Comparison of ENCODE assay signal across 27 mouse cellular contexts in the genomic region with DNA sequence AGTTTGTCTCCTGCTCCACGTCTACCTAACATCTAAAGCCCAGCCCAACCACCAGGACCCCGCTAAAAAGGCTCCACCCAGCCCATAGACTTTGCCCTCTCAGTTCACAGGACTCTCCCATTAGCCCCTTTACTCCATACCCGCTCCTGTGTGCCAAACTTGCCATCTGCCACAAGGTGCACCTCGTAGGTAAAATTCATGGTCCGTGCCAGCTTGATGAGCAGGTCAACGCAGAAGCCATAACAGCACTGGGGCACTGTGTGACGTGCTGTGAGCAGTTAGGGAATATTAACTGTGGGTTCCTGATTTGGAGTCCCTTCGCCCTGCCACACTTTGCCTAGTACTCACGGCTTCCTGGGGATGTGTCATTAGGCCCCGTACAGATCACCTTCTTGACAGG. TPM values are rescaled to one million over a fixed set of nuclear protein-coding genes. Genes with fewer than 3 reads are reported as not detected.
A peak's percentile ranks its signal among the peaks of the same experiment; 100 is the strongest.
DNase-seq lines count a peak whose midpoint lies in the region; ATAC-seq lines count a peak whose summit lies in the region.
"Had no signal": no experiment of that assay in that cellular context is flagged by ENCODE, and none has a peak within 500 bp of the region (broad histone marks: within the 10 kb centered on the region; RNA-seq: fewer than 3 reads in every experiment).

No protein-coding gene starts in this region.

- no peak overlapping the region for H3K9ac ChIP-seq in midbrain, embryonic 11.5 days (ENCODE audit: low read length)
- no peak overlapping the region for H3K9ac ChIP-seq in midbrain, embryonic 16.5 days (ENCODE audit: low read depth, low read length)
- H3K9ac ChIP-seq: forebrain, embryonic 13.5 days; hindbrain, embryonic 12.5 days; hindbrain, embryonic 15.5 days had no signal

- no peak overlapping the region for H3K27ac ChIP-seq in midbrain, embryonic 11.5 days (ENCODE audit: low read depth, low read length)
- H3K27ac ChIP-seq in midbrain, embryonic 16.5 days (ENCODE audit: low read length) = no peak overlapping the region
- H3K27ac ChIP-seq: forebrain, embryonic 10.5 days; forebrain, embryonic 13.5 days; heart, adult 2 months; heart, embryonic 10.5 days; hindbrain, embryonic 12.5 days; hindbrain, embryonic 15.5 days had no signal

- H3K36me3 ChIP-seq in midbrain, embryonic 11.5 days (ENCODE audit: control insufficient read depth, insufficient read depth, low read length) = no peaks in the 10 kb centered on the region
- peaks cover 41% of the 10 kb centered on the region for H3K36me3 ChIP-seq in midbrain, embryonic 16.5 days (ENCODE audit: control insufficient read depth, insufficient read depth, low read length)
- H3K36me3 ChIP-seq: forebrain, embryonic 10.5 days; heart, embryonic 10.5 days; hindbrain, embryonic 12.5 days had no signal

- peak; percentile 60 for DNase-seq in midbrain, embryonic 11.5 days (ENCODE audit: low spot score, missing footprints)
- peak; percentile 59 for DNase-seq in cerebellum, adult 8-10 months
- peak; percentile 55 to 68 for DNase-seq in cerebellum, postnatal 14 days
- DNase-seq in spleen, postnatal 4 days (ENCODE audit: low spot score in 2 of 2) = no peak
- DNase-seq in thymus, postnatal 4 days = no peak
- no peak for DNase-seq in adrenal gland, adult (ENCODE audit: inconsistent age in 2 of 2, low spot score in 1 of 2)
- DNase-seq: adrenal gland, adult 8-10 months; adrenal gland, postnatal 25 days; gastrocnemius, postnatal 10 days; gastrocnemius, postnatal 36 days; heart, adult 2 months; kidney, adult 2 months had no signal

- H3K4me2 ChIP-seq in midbrain, embryonic 11.5 days = no peak overlapping the region
- H3K4me2 ChIP-seq in midbrain, embryonic 16.5 days (ENCODE audit: low read length) = no peak overlapping the region
- H3K4me2 ChIP-seq: forebrain, embryonic 13.5 days; hindbrain, embryonic 12.5 days; hindbrain, embryonic 15.5 days had no signal

- ATAC-seq in midbrain, embryonic 11.5 days (ENCODE audit: low FRiP score) = no peak
- no peak for ATAC-seq in midbrain, embryonic 16.5 days
- ATAC-seq: CD4-positive, CD25-positive, alpha-beta regulatory T cell, adult 4 months; forebrain, embryonic 13.5 days; forebrain, embryonic 16.5 days; intestine, postnatal 0 days had no signal

- 85% methylated on average over 10 of the region's 10 CpGs for WGBS in midbrain, embryonic 11.5 days
- WGBS in midbrain, embryonic 16.5 days = 85% methylated on average over 10 of the region's 10 CpGs

- H3K4me3 ChIP-seq in midbrain, embryonic 11.5 days (ENCODE audit: low read depth, low read length) = no peak overlapping the region
- H3K4me3 ChIP-seq in midbrain, embryonic 16.5 days (ENCODE audit: low read depth, low read length) = no peak overlapping the region
- H3K4me3 ChIP-seq: forebrain, embryonic 10.5 days; forebrain, embryonic 13.5 days; heart, adult 2 months; heart, embryonic 10.5 days; hindbrain, embryonic 12.5 days; hindbrain, embryonic 15.5 days had no signal

- H3K27me3 ChIP-seq in midbrain, embryonic 11.5 days (ENCODE audit: control insufficient read depth, insufficient read depth, low read length) = peaks cover 5% of the 10 kb centered on the region; the same call in 1 of the 2 replicates
- peaks cover 22% of the 10 kb centered on the region for H3K27me3 ChIP-seq in midbrain, embryonic 16.5 days (ENCODE audit: control insufficient read depth, insufficient read depth, low read depth, low read length)

- H3K9me3 ChIP-seq in midbrain, embryonic 11.5 days (ENCODE audit: control insufficient read depth, low read length) = no peaks in the 10 kb centered on the region
- H3K9me3 ChIP-seq in midbrain, embryonic 16.5 days (replicated peaks; ENCODE audit: control insufficient read depth, low read length, poor library complexity, severe bottlenecking) = no peaks in the 10 kb centered on the region
- H3K9me3 ChIP-seq: forebrain, embryonic 10.5 days; forebrain, embryonic 13.5 days; heart, embryonic 10.5 days; hindbrain, embryonic 12.5 days; hindbrain, embryonic 15.5 days had no signal

- H3K4me1 ChIP-seq in midbrain, embryonic 11.5 days (ENCODE audit: control insufficient read depth, insufficient read depth, low read length) = no peaks in the 10 kb centered on the region
- H3K4me1 ChIP-seq in midbrain, embryonic 16.5 days (ENCODE audit: control insufficient read depth, insufficient read depth, low read length) = no peaks in the 10 kb centered on the region
- H3K4me1 ChIP-seq: forebrain, embryonic 10.5 days; forebrain, embryonic 13.5 days; heart, embryonic 10.5 days; hindbrain, embryonic 12.5 days; hindbrain, embryonic 15.5 days had no signal

RNA-seq across cellular contexts. Expression of gene Lrrc26, which starts 8.3 kb away (rescaled TPM):
- polyA plus RNA-seq in midbrain, embryonic 11.5 days (2014; fragmentation: Nextera tagmentation; extraction: Ambion mirVana) = not detected in 2 replicates
- polyA plus RNA-seq in midbrain, embryonic 16.5 days (2015; fragmentation: Nextera tagmentation; extraction: Ambion mirVana) = not detected in 2 replicates
- polyA plus RNA-seq: C2C12; CD4-positive, CD25-positive, alpha-beta regulatory T cell, adult 4 months; embryonic facial prominence, embryonic 11.5 days; forebrain, embryonic 10.5 days; forebrain, embryonic 16.5 days; heart, embryonic 10.5 days; heart, embryonic 14.5 days; heart, postnatal 0 days; hindbrain, embryonic 12.5 days; hindbrain, embryonic 15.5 days; intestine, embryonic 14.5 days had no signal

RNA-seq across cellular contexts. Expression of gene Tmem210, which starts 10.1 kb away (rescaled TPM):
- polyA plus RNA-seq in midbrain, embryonic 11.5 days (2014; fragmentation: Nextera tagmentation; extraction: Ambion mirVana) = not detected in 2 replicates
- polyA plus RNA-seq in midbrain, embryonic 16.5 days (2015; fragmentation: Nextera tagmentation; extraction: Ambion mirVana) = not detected in 2 replicates
- polyA plus RNA-seq: C2C12; CD4-positive, CD25-positive, alpha-beta regulatory T cell, adult 4 months; embryonic facial prominence, embryonic 11.5 days; embryonic facial prominence, embryonic 14.5 days; forebrain, embryonic 10.5 days; forebrain, embryonic 13.5 days; forebrain, embryonic 16.5 days; heart, embryonic 10.5 days; heart, embryonic 14.5 days; heart, postnatal 0 days; hindbrain, embryonic 12.5 days; hindbrain, embryonic 15.5 days; intestine, embryonic 14.5 days; intestine, postnatal 0 days; kidney, adult 2 months had no signal

RNA-seq across cellular contexts. Expression of gene Grin1, which starts 20.9 kb away (rescaled TPM):
- 2.4 and 2.6 TPM in 2 replicates for polyA plus RNA-seq in midbrain, embryonic 11.5 days (2014; fragmentation: Nextera tagmentation; extraction: Ambion mirVana)
- polyA plus RNA-seq in midbrain, embryonic 16.5 days (2015; fragmentation: Nextera tagmentation; extraction: Ambion mirVana) = 44.0 and 52.7 TPM in 2 replicates
- polyA plus RNA-seq: CD4-positive, CD25-positive, alpha-beta regulatory T cell, adult 4 months; heart, embryonic 14.5 days; heart, postnatal 0 days had no signal

RNA-seq across cellular contexts. Expression of gene Anapc2, which starts 25.8 kb away (rescaled TPM):
- 105 and 117 TPM in 2 replicates for polyA plus RNA-seq in midbrain, embryonic 11.5 days (2014; fragmentation: Nextera tagmentation; extraction: Ambion mirVana)
- 141 and 144 TPM in 2 replicates for polyA plus RNA-seq in midbrain, embryonic 16.5 days (2015; fragmentation: Nextera tagmentation; extraction: Ambion mirVana)

RNA-seq across cellular contexts. Expression of gene Ssna1, which starts 25.8 kb away (rescaled TPM):
- polyA plus RNA-seq in midbrain, embryonic 11.5 days (2014; fragmentation: Nextera tagmentation; extraction: Ambion mirVana) = 240 and 247 TPM in 2 replicates
- 172 and 175 TPM in 2 replicates for polyA plus RNA-seq in midbrain, embryonic 16.5 days (2015; fragmentation: Nextera tagmentation; extraction: Ambion mirVana)

Comparison
In these comparisons a context has a peak if more than half of its experiments do, and no peak if none do; other contexts are left out.
1. RNA of gene Grin1, which starts 20.9 kb away (polyA plus RNA-seq): 44.0 to 52.7 TPM in midbrain, embryonic 16.5 days; 2.4 to 2.6 TPM in midbrain, embryonic 11.5 days; every median in the first group is over 10 times any median in the second.
2. DNase-seq: peak in midbrain, embryonic 11.5 days (single experiment), cerebellum, adult 8-10 months (single experiment) and cerebellum, postnatal 14 days (2 of 2); none in spleen, postnatal 4 days (0 of 2), thymus, postnatal 4 days (single experiment) and adrenal gland, adult (0 of 2).